Mouse (Mus musculus) bone marrow, adult 2 months (tissue): ENCODE data around the gene Miox. TPM values are rescaled to one million over a fixed set of nuclear protein-coding genes. Genes with fewer than 3 reads are reported as not detected.

Experiments
- H3K27ac ChIP-seq: fragments of 200-500 bp; 2 replicates; pipeline ENCODE4 v1.5.1; 2012; ENCODE audit warnings: low read depth, mild to moderate bottlenecking, control low read depth, inconsistent platforms, low read length; ENCODE audit not compliant: control insufficient read depth, poor library complexity, insufficient read depth
- H3K4me1 ChIP-seq: fragments of 200-500 bp; 2 replicates; pipeline ENCODE4 v1.6.1; 2011; ENCODE audit warnings: low read length; ENCODE audit not compliant: control insufficient read depth, insufficient read depth
- H3K4me3 ChIP-seq: fragments of 200-500 bp; replicated peaks from 2 replicates; pipeline ENCODE3; 2011; ENCODE audit warnings: mild to moderate bottlenecking, low read depth, low read length, control low read depth; ENCODE audit not compliant: control insufficient read depth
- CTCF ChIP-seq: fragments of 200-500 bp; IDR thresholded peaks from 2 replicates; pipeline ENCODE4 v1.5.1; 2011; ENCODE audit warnings: low read length, control low read depth; ENCODE audit not compliant: control insufficient read depth, insufficient read depth
- POLR2A ChIP-seq: fragments of 200-500 bp; IDR thresholded peaks from 2 replicates; pipeline ENCODE4 v1.6.1; 2011; ENCODE audit warnings: low read depth, mild to moderate bottlenecking, control low read depth, low read length, borderline replicate concordance; ENCODE audit not compliant: control insufficient read depth
- WGBS: fragments of 180-500 bp; shearing (Covaris S2); methylation state at CpG from one replicate; pipeline ENCODE4 v1.1.7; 2018; 5-methylcytosine and 5-hydroxymethylcytosine counted together
- polyA plus RNA-seq: library from polyadenylated mRNA; stranded (reverse); fragments of >200 nt; gene quantifications from 2 replicates; pipeline ENCODE4 v1.2.4, GENCODE M21; 2011; ENCODE audit warnings: low replicate concordance; ENCODE audit not compliant: missing spikeins, insufficient read depth, insufficient read length

Miox gene
- polyA plus RNA-seq, 1 experiment: 15.5 TPM

DNA sequence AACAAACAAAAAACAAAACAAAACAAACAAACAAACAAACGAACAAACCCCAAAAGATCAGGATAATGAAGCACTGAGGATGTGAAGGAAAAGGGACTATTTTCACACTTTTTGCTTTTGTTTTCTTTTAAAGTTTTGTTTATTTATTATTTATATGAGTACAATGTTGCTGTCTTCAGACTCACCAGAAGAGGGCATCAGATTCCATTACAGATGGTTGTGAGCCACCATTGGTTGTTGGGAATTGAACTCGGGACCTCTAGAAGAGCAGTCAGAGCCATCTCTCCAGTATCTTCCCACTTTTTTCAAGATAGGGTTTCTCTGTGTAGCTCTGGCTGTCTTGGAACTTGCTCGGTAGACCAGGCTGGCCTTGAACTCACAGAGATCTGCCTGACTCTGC lies 9.1 kb downstream of the Miox start:
- WGBS: 63% methylated on average over 3 of the region's 3 CpGs
- no peak overlapping the region for H3K4me3 ChIP-seq
- no peak for TF ChIP-seq CTCF
- no peak for TF ChIP-seq POLR2A
- peaks cover 4% of the 10 kb centered on the region for H3K4me1 ChIP-seq
- H3K27ac ChIP-seq: no peak overlapping the region

DNA sequence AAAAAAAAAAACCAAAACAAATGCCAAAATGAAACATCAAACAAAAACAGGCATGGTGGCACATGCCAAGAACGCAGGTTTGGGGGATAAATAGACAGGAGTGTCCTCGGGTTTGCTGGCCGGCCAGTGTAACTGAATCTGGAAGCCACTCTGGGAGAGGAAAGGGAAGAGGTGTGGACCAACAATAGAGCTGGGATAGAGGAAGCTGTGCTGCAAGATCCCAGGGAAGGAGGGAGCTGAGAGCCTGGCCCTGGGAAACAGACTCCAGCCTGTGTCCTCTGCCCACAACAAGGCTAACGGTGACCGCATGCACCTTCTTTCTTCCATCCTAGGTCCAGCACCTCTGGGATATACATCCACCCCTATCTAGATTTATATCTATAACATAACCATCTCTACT lies 16.2 kb downstream of the Miox start:
- 92% methylated on average over 5 of the region's 5 CpGs for WGBS
- Histone ChIP-seq H3K4me3 (no peak overlapping the region), H3K4me1 (no peaks in the 10 kb centered on the region), H3K27ac (no peak overlapping the region)
- TF ChIP-seq CTCF (no peak), POLR2A (no peak)

DNA sequence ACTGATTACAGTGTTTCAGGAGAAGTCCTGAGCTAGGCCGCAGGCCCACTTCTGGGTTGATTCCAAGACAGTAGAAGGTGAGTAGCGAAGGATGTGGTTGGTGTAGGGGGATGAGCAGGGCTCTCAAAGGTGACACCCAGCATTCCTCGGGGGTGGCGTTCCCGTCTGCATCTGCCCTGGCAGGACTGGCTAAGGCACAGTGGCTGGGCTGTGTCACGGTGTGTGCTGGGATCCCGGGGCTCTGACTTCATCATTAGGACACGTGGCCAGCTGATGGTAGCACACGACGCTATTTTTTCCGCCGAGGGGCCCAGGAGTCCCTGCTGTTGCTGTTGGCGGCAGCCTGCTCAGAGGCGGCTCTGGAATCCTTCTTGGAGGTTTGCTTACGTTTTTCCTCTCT lies 17.1 kb downstream of the Miox start:
- TF ChIP-seq POLR2A: no peak
- no peak for TF ChIP-seq CTCF
- no peak overlapping the region; the same call in 1 of the 2 replicates for H3K27ac ChIP-seq
- WGBS: 88% methylated on average over 15 of the region's 15 CpGs
- H3K4me1 ChIP-seq: no peaks in the 10 kb centered on the region
- H3K4me3 ChIP-seq: no peak overlapping the region

GRCm38 (mm10) chr15:89352054-89352453 lies 17.9 kb downstream of the Miox start:
- no peak overlapping the region for H3K27ac ChIP-seq
- WGBS: 92% methylated on average over 14 of the region's 14 CpGs

DNA sequence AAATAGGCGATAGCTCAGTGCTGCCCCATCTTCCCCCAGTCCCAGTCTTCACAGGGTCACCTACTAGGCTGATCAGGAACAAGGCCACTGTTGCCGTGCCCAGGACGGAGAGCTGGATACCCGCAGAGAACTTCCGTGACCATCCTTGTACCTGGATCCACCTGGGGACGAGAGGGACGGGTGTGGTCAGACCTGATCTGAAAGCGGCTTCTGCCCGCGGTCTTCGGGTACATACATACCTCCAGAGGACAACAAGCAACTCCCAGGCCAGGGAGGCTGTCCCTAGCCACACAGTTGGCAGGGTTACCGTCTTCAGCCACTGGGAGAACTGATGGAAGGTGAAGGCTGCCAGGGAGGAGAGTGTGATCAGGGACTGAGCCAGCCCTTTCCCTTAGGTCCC lies 18.6 kb downstream of the Miox start:
- no peak overlapping the region for H3K4me3 ChIP-seq
- H3K4me1 ChIP-seq: no peaks in the 10 kb centered on the region
- no peak overlapping the region for H3K27ac ChIP-seq
- TF ChIP-seq CTCF: no peak
- no peak for TF ChIP-seq POLR2A
- WGBS: 96% methylated on average over 12 of the region's 12 CpGs

More at GRCm38 (mm10) chr15:89352054-89352453, 17.9 kb downstream of the Miox start:
- no peaks in the 10 kb centered on the region for H3K4me1 ChIP-seq
- TF ChIP-seq CTCF (no peak), POLR2A (no peak)
- H3K4me3 ChIP-seq: no peak overlapping the region

DNA sequence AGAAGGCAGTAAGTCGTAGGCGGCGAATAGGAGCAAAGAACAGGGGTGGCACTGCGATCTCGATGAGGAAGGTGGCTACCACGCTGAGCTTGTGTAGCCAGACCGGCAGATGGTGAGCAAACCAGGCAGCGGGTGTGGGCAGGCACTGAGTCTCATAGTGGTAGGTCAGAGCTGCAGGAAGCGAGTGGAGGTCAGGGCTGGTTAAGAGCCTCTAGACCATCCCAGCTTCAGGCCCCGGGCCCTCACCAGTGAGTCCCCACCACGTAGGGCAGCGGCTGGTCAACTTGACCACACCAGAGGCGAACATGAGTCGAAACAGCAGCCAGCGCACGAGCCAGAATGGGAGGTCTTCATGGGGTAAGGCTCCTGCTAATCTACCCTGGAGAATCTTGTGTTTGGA lies 19.6 kb downstream of the Miox start:
- H3K27ac ChIP-seq: no peak overlapping the region
- H3K4me1 ChIP-seq: no peaks in the 10 kb centered on the region
- WGBS: 93% methylated on average over 16 of the region's 16 CpGs
- no peak overlapping the region for H3K4me3 ChIP-seq
- TF ChIP-seq POLR2A (no peak), CTCF (no peak)

- no peaks in the 10 kb centered on the region for H3K4me1 ChIP-seq
- peak overlapping the region; percentile 85 for H3K4me3 ChIP-seq
- no peak for TF ChIP-seq POLR2A
- no peak for TF ChIP-seq CTCF
- H3K27ac ChIP-seq: no peak overlapping the region
- WGBS: 72% methylated on average over 7 of the region's 7 CpGs
Measured at GRCm38 (mm10) chr15:89354455-89354854, 20.3 kb downstream of the Miox start.

GRCm38 (mm10) chr15:89355241-89356187 lies 21.3 kb downstream of the Miox start, which contains the start of the genes Lmf2 and Ncaph2:
Gene Lmf2 (minus strand): TSS chr15:89355659.
Gene Ncaph2 (plus strand): TSS chr15:89355719.
- under 1% methylated on average over 64 of the region's 64 CpGs for WGBS
- peak; percentile 82 for TF ChIP-seq POLR2A
- no peak for TF ChIP-seq CTCF
- peak within 1 kb of the TSS; percentile 71 for H3K27ac ChIP-seq
- peak within 1 kb of the TSS; percentile 88 for H3K4me3 ChIP-seq
- H3K4me1 ChIP-seq: no peaks in the 10 kb centered on the region

DNA sequence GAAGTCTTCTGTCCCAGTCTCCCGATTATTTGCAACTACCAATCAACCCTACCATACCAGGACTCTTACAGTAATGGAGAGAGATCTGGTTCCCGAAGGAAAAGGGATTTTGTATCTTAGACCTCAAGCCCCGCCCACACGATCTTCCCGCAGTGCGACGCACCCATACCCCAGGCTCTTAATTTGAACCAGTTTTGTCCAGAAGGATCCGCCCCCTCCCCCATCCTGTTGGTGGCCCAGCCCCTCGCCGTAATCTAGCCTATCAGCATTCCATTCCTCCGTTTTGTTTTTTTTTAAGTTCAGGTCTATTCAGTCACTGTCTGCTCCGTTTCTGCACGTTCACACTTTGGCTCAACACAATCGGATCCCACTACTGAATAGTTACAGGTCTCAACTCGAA lies 22.2 kb downstream of the Miox start:
- TF ChIP-seq POLR2A (no peak), CTCF (no peak)
- WGBS: under 1% methylated on average over 15 of the region's 15 CpGs
- Histone ChIP-seq H3K27ac (0 out of 2 replicates have a peak overlapping the region, but pooled peaks have one; percentile 53), H3K4me1 (no peaks in the 10 kb centered on the region), H3K4me3 (peak overlapping the region; percentile 88)
